Mouse (Mus musculus) megakaryocyte-erythroid progenitor cell, adult 5-6 weeks (primary cell): ENCODE measurements around the gene Pik3r1. TPM values are rescaled to one million over a fixed set of nuclear protein-coding genes. Genes with fewer than 3 reads are reported as not detected.

Experiments
- ATAC-seq: replicated peaks from 2 replicates; pipeline ENCODE4 v1.8.0; 2016; ENCODE audit warnings: mild to moderate bottlenecking, inconsistent platforms; ENCODE audit not compliant: severe bottlenecking, poor library complexity, low FRiP score, low TSS enrichment
- total RNA-seq, 2 experiments: library from RNA; stranded (forward) in 1 of 2; stranded (reverse) in 1 of 2; fragments of 200-1000, 215-1000 nt in 1 of 2; fragments of >200 nt in 1 of 2; fragmentation: Nextera tagmentation in 1 of 2; gene quantifications; 2 replicates each; pipeline ENCODE4 v1.2.3; 2014 to 2017

Gene Pik3r1
- total RNA-seq, 2 experiments from 2014 or later: 47.7 to 115 TPM

DNA sequence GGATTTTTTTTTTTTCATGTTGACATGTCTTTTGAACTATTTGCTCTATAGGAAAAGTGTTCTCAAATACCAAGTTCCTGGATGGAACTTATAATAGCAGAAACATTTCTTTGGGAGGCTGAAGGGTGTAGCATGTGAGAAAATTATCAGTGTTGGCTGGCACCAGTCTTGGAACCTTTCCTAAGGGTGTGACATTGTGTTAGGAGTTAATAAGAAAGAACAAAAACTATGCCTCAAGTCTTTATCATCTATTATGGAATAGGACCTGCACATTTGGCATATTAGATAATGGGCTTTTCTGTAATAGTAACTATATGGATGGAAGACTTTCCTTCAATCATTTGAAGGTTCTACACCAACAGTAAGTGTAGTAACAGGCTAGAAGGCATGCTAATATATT lies 134.4 kb downstream of the Pik3r1 start:
- ATAC-seq: peak; percentile 72

DNA sequence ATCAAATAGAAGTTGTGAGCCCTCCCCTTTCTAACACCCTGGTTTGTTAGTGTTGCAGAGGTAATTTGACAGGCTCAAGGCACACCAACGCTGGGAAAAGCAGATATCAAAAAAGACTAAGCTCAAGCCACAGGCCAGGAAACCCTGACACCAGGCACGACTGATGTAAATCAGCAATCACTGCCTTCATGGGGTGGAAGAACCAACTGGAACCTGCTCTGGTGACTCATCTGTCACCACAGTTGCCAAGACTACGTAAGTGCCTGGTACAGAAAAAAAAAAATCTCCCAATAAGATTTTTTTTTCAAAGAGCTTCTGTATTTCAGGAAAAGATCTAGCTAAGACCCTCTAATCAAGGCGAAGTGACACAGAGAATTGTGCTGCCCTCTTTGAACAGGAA lies 135.2 kb downstream of the Pik3r1 start:
- peak; percentile 66; the same call in 1 of the 2 replicates for ATAC-seq

DNA sequence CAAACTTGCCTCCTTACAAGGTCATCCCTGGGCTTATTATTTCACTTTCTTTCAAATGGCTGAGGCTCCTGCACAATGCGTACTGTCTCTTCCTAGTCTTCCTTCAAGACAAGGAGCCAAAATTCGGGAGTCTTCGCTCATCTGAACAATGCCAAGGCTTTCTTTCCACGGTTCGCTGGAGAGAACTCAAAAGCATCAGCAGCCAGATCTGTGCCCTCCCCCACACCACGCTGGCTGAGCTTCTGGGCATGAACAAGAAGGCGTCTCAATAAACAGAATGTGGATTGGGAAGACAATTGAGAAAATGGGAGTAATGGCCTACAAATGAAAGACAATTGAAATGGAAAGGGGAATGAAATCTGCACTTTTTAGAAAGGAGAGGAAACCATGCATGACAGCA lies 136.5 kb downstream of the Pik3r1 start:
- no peak for ATAC-seq
